Mouse (Mus musculus): ENCODE results near the gene Il17d. TPM values are rescaled to one million over a fixed set of nuclear protein-coding genes. Genes with fewer than 3 reads are reported as not detected.

The Il17d gene
- 4.3 TPM for polyA plus RNA-seq (2014; fragmentation: Illumina TruSeq; extraction: RNeasy Lipid Tissue Mini Kit (QIAGEN cat#74804); ENCODE audit: low read depth, low replicate concordance)

GRCm38 (mm10) chr14:57524671-57525387 is at the start of gene Il17d:
Gene Il17d (plus strand): TSS chr14:57524777.

GRCm38 (mm10) chr14:57571155-57572133 is 46.9 kb downstream of the Il17d start, which contains the start of gene Eef1akmt1:
Gene Eef1akmt1 (minus strand): TSS chr14:57571612.

Other genes starting within 250 kb of the Il17d start
- 5.4 TPM for gene Cryl1, start 126.2 kb upstream of the Il17d start, polyA plus RNA-seq (2014; fragmentation: Illumina TruSeq; extraction: RNeasy Lipid Tissue Mini Kit (QIAGEN cat#74804); ENCODE audit: low read depth, low replicate concordance)
- gene Ift88, start 100.7 kb upstream of the Il17d start, polyA plus RNA-seq (2014; fragmentation: Illumina TruSeq; extraction: RNeasy Lipid Tissue Mini Kit (QIAGEN cat#74804); ENCODE audit: low read depth, low replicate concordance) = 31.0 TPM
- gene Eef1akmt1, start 46.8 kb downstream of the Il17d start, polyA plus RNA-seq (2014; fragmentation: Illumina TruSeq; extraction: RNeasy Lipid Tissue Mini Kit (QIAGEN cat#74804); ENCODE audit: low read depth, low replicate concordance) = 13.3 TPM
- 60.1 TPM for gene Xpo4, start 140.7 kb downstream of the Il17d start, polyA plus RNA-seq (2014; fragmentation: Illumina TruSeq; extraction: RNeasy Lipid Tissue Mini Kit (QIAGEN cat#74804); ENCODE audit: low read depth, low replicate concordance)
- not detected for gene Gm49361, start 221.3 kb downstream of the Il17d start, polyA plus RNA-seq (2014; fragmentation: Illumina TruSeq; extraction: RNeasy Lipid Tissue Mini Kit (QIAGEN cat#74804); ENCODE audit: low read depth, low replicate concordance)
- 52.6 TPM for gene Lats2, start 233.6 kb downstream of the Il17d start, polyA plus RNA-seq (2014; fragmentation: Illumina TruSeq; extraction: RNeasy Lipid Tissue Mini Kit (QIAGEN cat#74804); ENCODE audit: low read depth, low replicate concordance)